Mouse (Mus musculus): ENCODE measurements around the gene Ago3.

Gene Ago3

GRCm38 (mm10) chr4:126429347-126430079 lies at the start of gene Ago3:
Gene Ago3 (minus strand): TSS chr4:126429556.
- peak; percentile 93 for DNase-seq

DNA sequence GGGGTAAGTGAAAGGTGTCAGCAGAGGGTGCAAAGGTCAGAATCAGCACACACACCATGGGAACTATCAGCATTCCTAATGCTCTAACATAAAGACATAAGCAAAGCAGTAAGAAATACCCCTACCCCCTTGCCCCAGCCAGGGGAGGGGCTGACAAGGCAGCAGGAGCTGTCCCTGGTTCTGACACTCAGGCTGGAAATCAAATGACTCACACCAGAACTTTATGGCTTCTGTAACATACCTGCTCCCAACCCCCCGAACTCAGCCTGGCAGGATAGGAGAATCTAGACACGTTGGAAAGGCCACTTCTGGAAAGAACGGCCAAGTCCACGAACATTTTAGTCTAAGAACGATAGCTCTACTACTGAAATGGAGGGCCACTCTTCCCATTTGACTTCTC lies 43.7 kb upstream of the Ago3 start:
- no peak for DNase-seq

DNA sequence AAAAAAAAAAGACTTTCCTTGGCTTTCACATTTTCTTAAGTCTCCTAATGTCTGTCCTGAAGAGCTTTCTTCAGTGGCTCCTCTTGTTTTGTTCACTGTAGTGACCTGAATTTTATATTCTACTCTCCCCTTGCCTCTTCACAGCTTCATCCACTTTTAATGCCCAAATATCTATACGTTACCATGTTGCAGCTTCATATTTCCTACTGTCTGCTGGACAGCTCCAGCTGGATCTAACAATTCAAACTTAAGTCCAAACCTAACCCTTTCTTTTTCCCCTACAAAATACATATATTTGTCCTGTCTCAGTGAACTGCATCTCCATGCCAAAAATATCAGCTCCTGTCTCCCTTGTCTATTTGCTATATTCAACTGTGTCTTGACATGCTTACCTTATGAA lies 40.0 kb upstream of the Ago3 start:
- no peak for DNase-seq

DNA sequence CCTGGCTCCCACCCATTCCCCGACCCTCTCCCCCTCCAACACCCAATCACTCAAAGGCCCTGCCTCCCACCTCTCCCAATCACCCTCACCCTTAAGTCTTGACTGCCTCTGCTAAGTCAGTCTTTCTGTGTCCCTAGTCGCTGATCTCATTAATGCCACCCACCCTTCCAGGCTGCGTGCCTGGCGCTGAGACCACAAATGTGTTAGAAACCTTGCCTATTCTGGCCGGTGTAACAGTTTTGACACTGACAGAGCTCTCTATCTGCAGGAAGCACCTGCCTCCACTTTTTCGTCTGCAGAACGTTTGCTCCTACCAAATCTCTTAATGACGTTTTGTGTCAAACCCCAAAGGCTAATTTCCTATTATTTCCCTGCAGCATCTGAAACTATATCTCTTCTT lies 39.6 kb upstream of the Ago3 start:
- no peak for DNase-seq

- DNase-seq, result peak; percentile 95
Measured at GRCm38 (mm10) chr4:126468285-126468901, 39.0 kb upstream of the Ago3 start, which contains the start of gene Ago1. Gene Ago1 (minus strand): TSS chr4:126468583.

DNA sequence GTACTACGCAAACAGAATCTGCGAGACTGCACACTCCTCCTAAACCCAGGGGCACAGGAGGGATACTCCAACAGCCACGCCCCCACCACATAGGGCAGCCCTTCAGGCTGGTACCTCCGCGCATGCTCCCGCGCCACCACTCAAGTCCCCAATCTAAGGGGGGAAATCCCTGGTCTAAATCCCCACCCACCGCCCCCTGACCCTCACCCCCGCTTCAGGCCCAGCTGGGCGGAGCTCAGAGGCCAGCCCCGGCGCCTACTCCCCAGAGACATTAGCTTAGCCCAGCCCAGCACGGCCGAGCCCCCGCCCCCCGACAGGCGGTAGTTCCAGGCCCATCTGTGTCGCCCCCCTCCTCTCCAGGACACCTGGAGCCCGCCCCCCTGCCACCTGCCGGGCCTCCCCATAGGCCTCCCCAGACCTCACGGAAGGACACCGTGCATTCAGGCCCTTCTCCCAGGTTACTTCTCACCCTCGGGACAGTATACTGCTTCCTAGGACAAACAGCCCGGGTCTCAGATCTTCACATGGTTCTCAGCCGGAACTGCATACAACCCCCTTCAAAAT lies 38.4 kb upstream of the Ago3 start:
- DNase-seq, result peak; percentile 66

GRCm38 (mm10) chr4:126466251-126466750 lies 36.9 kb upstream of the Ago3 start:
- no peak for DNase-seq

GRCm38 (mm10) chr4:126465843-126466242 lies 36.5 kb upstream of the Ago3 start:
- no peak for DNase-seq

GRCm38 (mm10) chr4:126464892-126465235 lies 35.5 kb upstream of the Ago3 start:
- no peak for DNase-seq

DNA sequence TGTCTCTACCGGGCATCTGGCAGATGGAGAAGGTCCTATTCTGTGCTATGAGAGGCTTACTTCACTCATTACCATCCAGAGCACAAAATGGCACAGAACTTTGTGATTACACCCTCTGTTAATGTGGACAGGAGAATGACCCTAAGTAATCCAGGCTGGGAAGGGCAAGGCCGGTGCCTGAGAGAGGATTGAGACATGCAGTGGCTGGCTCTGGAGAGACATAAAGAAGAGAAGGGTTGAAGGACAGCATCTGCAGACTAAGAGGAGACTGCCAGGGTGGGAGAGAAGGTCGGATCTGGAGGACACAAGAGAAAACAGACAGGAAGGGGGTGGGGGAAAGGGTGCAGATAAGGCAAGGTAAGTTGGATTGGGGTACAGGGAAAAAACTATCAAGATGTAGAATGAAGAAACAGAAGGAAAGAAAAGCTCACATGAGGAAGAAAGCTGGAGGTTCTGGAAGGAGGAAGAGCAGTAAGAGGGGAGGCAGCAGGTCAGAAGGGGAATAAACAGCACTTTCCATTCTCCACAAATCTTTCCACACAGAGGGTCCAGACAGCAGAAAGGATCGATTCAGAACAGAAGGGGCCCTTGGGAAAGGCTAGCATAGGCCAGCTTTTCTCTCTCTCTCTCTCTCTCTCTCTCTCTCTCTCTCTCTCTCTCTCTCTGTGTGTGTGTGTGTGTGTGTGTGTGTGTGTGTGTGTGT lies 35.0 kb upstream of the Ago3 start:
- DNase-seq, result no peak

- no peak for DNase-seq
Measured at GRCm38 (mm10) chr4:126455441-126455840, 26.1 kb upstream of the Ago3 start.

- DNase-seq, result no peak
Measured at GRCm38 (mm10) chr4:126454547-126455254, 25.3 kb upstream of the Ago3 start.

GRCm38 (mm10) chr4:126450268-126450667 lies 20.9 kb upstream of the Ago3 start:
- DNase-seq, result no peak

- no peak for DNase-seq
Measured at GRCm38 (mm10) chr4:126447126-126447525, 17.8 kb upstream of the Ago3 start.

- no peak for DNase-seq
Measured at GRCm38 (mm10) chr4:126444528-126444927, 15.2 kb upstream of the Ago3 start.

GRCm38 (mm10) chr4:126438261-126438660 lies 8.9 kb upstream of the Ago3 start:
- DNase-seq, result no peak

DNA sequence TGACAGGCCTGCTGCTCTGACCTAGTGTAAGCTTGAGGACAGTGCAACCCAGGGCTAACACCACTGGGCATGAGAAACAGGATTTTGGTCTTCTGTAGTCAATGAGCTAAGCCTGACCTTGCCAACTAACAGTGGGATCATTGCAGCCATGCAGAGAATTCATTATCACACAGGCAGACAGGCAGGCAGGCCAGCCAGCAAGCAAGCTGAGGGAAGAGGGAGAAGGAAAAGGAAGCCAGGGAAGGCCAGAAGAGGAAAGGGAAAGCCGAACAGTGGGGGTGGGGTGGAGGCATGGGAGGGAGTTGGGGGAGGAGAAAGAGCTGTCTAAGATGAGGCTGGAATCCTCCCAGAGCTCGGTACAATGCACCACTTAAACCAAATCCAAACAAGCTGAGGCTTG lies 6.9 kb upstream of the Ago3 start:
- no peak for DNase-seq

GRCm38 (mm10) chr4:126434094-126434493 lies 4.7 kb upstream of the Ago3 start:
- DNase-seq, result no peak

DNA sequence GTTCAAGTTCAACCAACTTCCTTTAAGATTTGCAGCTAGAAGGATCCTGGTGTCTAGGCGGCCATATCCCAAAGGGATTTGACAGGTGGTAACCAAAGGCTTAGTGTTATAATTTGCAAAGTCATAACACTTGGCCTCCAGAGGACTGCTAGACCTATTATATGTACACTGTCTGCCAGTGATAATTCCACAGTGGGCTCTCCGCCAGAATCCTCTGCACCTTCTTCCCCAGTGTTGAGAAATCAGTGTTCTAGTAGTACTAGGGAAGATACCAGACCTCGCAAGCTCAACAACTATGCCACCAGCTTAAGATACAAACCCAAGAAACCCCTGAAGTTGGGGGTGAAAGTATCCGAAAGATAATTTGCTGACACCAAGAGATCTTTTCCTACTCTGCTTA lies 3.8 kb upstream of the Ago3 start:
- DNase-seq, result no peak

DNA sequence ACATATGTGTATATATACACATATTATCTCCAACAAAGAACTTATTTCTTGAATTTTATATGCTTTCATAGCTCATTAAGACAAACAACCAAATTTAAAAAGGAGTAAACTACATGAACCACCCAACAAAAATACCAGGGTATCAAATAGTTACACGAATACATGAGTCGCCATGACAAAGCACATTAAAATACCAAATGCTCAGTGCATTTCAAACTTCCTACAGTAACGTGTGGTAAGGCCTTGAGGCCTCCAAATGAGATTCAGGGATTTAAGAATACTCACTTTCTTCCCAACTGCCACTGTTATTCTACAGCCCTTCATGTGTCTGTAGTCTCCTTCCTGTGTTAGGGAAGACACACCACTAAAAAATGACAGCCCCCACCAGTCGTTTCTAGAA lies 2.4 kb upstream of the Ago3 start:
- no peak for DNase-seq

GRCm38 (mm10) chr4:126428682-126429346 lies 542 bp downstream of the Ago3 start:
- DNase-seq, result no peak

DNA sequence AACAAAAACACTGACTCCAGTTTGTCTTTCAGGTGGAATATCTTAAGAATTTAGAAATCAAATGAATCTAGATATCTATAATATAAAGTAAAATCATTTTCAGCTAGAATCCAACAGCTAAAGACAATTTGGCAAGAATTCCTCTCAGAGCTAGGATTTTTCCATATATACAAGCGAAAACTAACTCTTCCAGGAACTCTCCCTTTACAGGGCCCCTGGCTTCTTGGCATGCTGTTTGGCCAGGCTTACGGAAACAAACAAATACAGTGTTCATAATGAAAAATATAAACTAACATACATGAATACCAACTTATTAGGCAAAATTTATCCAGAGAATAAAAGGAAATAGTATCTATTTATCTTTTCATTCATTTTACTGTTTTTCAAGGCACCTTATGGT lies 5.5 kb downstream of the Ago3 start:
- DNase-seq, result no peak

Data from kidney, adult 9 months (tissue).